Mouse (Mus musculus) naive thymus-derived CD4-positive, alpha-beta T cell, adult 5 months (primary cell): Measurements from ENCODE around the gene Gmeb1. TPM values are rescaled to one million over a fixed set of nuclear protein-coding genes. Genes with fewer than 3 reads are reported as not detected.

Experiments
- polyA plus RNA-seq: library from polyadenylated mRNA; unstranded; fragments of 100-300 nt; shearing (Covaris generic); gene quantifications from one replicate; pipeline ENCODE4 v1.2.1, GENCODE M21; 2017

Gmeb1 gene
- polyA plus RNA-seq = 4.5 TPM

DNA sequence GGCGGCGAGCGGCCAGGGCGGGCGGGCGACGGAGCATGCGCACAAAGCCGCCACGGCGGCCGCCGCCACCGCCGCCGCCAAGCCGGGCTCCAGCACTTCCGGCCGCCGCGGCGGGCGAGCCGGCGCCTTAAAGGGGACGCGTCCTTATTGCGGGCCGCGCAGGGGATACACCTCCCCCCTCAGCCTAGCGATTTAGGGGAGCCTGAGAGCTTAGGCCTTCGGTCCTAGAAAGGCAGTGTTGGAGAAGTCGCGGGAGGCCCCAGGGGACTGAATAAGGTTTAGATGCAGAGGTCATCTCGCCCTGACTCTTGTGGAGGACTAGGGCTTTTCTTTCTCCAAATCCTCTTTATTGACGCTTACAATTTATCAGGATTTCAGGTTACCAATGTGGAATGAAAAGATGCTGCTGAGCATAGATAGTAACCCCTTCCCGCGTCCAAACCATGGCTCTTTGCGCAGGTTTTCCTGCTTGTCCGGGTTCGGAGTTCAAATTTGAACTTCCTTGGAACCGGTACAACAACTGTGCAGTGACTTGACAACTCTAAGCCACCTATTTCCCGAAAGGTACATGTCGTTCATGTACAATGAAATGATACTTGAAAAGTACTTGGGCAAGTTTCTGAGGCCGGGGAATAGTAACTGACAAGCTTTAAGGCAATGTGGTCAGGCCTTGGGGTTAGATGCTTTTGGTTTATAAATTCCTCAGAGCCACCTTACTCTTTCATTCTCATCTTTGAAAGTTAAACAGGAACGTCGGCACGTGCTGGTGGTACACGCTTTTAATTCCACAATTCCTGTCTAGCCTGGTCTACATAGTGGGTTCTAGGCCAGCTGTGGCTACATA lies at the start of gene Gmeb1:
Gmeb1 (minus strand) TSS at position 89 of the 844 bp plus-strand sequence.

DNA sequence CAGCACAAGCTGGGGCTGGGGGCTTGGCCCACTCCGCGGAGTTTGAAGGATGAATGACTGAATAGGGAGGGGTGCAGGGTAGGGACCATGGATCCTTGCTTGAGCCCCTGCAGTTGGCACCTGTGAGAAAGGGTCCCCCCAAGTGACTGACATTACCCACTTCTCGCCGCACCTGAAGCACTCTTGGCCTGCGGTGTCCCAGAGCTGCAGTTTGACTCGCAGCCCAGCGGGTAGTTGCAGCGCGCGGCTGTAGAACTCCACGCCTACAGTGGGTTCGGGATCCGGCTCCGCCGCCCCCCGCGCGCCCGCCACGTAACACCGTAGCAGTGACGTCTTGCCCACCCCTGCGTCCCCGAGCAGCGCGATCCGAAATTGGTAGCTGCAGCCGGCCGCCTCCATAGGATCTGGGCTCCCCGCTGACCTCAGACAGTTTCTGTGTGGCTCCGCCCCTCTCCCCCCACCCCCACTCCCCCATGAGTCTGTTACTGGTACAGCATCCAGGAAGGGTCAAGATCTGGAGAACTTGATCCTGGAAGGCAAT lies 41.6 kb upstream of the Gmeb1 start, which contains the start of gene Rab42:
Rab42 (minus strand) TSS at position 447 of the 541 bp plus-strand sequence.

GRCm38 (mm10) chr4:132274156-132274862 lies 12.9 kb upstream of the Gmeb1 start, which contains the start of gene Taf12:
Gene Taf12 (plus strand): TSS chr4:132274375.

GRCm38 (mm10) chr4:132211953-132212734 lies 49.3 kb downstream of the Gmeb1 start, which contains the start of gene Ythdf2:
Gene Ythdf2 (minus strand): TSS chr4:132212303.

Other genes with a start within 250 kb of the Gmeb1 start
- 0.20 TPM for gene Gm10300, start 186.9 kb downstream of the Gmeb1 start, polyA plus RNA-seq
- gene Epb41, start 186.3 kb downstream of the Gmeb1 start, polyA plus RNA-seq = 230 TPM
- gene Oprd1, start 117.1 kb downstream of the Gmeb1 start, polyA plus RNA-seq = not detected
- 94.5 TPM for gene Ythdf2, start 49.3 kb downstream of the Gmeb1 start, polyA plus RNA-seq
- gene Taf12, start 12.8 kb upstream of the Gmeb1 start, polyA plus RNA-seq = 45.0 TPM
- not detected for gene Rab42, start 41.8 kb upstream of the Gmeb1 start, polyA plus RNA-seq
- 52.3 TPM for gene Trnau1ap, start 67.9 kb upstream of the Gmeb1 start, polyA plus RNA-seq
- 23.4 TPM for gene Rcc1, start 92.0 kb upstream of the Gmeb1 start, polyA plus RNA-seq
- 3.0 TPM for gene Phactr4, start 160.9 kb upstream of the Gmeb1 start, polyA plus RNA-seq
- 14.0 TPM for gene Med18, start 202.3 kb upstream of the Gmeb1 start, polyA plus RNA-seq
- 18.6 TPM for gene Sesn2, start 248.9 kb upstream of the Gmeb1 start, polyA plus RNA-seq